Comparison of ENCODE assay signal across 32 mouse cellular contexts in the genomic region with DNA sequence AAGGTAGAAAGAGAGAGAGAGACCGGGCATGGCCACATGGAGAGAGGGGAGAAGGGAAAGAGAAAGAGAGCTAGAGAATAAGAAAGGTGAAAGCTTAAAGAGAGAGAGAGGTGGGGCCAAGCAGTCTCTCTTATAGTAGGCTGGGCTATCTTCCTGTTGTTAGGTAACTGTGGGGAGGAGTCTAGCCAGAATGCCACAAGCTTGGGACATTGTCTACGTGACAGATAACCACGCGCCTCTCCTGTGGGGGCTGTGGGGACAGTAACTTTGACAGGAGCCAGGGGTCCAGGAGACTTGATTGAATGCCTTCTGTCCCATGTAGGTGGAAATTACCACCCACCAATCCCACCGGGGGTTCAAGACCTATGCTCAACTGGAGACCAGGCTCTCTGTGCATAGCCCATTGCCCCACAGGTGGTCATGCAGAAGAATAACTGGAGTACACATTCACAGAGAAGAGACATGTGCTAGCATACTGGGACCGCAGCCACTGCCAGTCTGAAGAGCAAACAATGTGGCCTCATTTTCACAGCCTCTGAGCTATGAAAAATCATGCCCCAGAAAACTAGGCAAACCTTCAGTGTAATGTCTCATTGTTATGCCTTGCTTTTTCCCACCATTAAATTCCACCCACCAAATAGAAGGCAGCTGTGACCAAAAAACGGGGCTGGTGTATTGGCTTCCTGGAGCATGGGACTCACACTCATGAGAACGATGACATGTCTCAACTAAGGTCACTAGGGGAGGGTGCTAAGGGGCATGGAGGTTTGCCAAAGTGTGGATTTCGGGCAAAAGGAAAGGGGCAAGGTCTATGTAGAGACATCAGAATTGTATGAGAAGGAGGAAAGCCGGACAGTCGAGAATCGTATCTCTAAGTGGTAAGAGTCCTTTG.
DNase-seq lines count a peak whose midpoint lies in the region; ATAC-seq and TF ChIP-seq lines count a peak whose summit lies in the region.
"Had no signal": no experiment of that assay in that cellular context is flagged by ENCODE, and none has a peak within 500 bp of the region (broad histone marks: within the 10 kb centered on the region; RNA-seq: fewer than 3 reads in every experiment).

No protein-coding gene starts in this region.

- H3K4me3 ChIP-seq in heart, embryonic 12.5 days = no peak overlapping the region
- H3K4me3 ChIP-seq in liver, postnatal 0 days (ENCODE audit: low read depth, low read length) = peak overlapping the region; percentile 10; the same call in 1 of the 2 replicates
- H3K4me3 ChIP-seq: embryonic facial prominence, embryonic 10.5 days; embryonic facial prominence, embryonic 15.5 days; forebrain, embryonic 12.5 days; hindbrain, embryonic 13.5 days; kidney, embryonic 15.5 days; limb, embryonic 12.5 days; midbrain, embryonic 13.5 days; neural tube, embryonic 13.5 days had no signal

- H3K9ac ChIP-seq in heart, embryonic 12.5 days = no peak overlapping the region
- H3K9ac ChIP-seq in liver, postnatal 0 days (replicated peaks) = no peak overlapping the region
- H3K9ac ChIP-seq: embryonic facial prominence, embryonic 15.5 days; forebrain, embryonic 12.5 days; forebrain, postnatal 0 days; hindbrain, embryonic 13.5 days; kidney, embryonic 15.5 days; limb, embryonic 12.5 days; liver, embryonic 14.5 days; midbrain, embryonic 13.5 days; neural tube, embryonic 13.5 days had no signal

- peak; percentile 61 for DNase-seq in heart, adult 11 months
- DNase-seq in 416B (ENCODE audit: low read depth) (peak; percentile 25), adipocyte (ENCODE audit: low spot score) (peak; percentile 44)
- DNase-seq in liver, postnatal 0 days = peak; percentile 36
- DNase-seq in cerebellum, adult 11 months = no peak
- DNase-seq: B cell, adult 2 months; cerebellum, adult 2 months; cerebellum, postnatal 14 days; forebrain, postnatal 0 days; gastrocnemius, postnatal 14 days; heart, adult 18-20 months; heart, postnatal 4 days; kidney, adult 18-20 months; kidney, postnatal 25 days; lung, postnatal 36 days; right cerebral cortex, postnatal 25 days; spleen, adult 18-20 months; thymus, adult 18-20 months; thymus, postnatal 36 days had no signal

- no peak overlapping the region for H3K27ac ChIP-seq in heart, embryonic 12.5 days (ENCODE audit: poor library complexity, severe bottlenecking)
- peak overlapping the region; percentile 79 for H3K27ac ChIP-seq in liver, postnatal 0 days (ENCODE audit: low read depth)
- H3K27ac ChIP-seq: embryonic facial prominence, embryonic 10.5 days; embryonic facial prominence, embryonic 15.5 days; forebrain, embryonic 12.5 days; hindbrain, embryonic 13.5 days; kidney, embryonic 15.5 days; limb, embryonic 12.5 days; liver, embryonic 14.5 days; midbrain, embryonic 13.5 days; neural tube, embryonic 13.5 days; stomach, postnatal 0 days had no signal

- no peak for TF ChIP-seq CTCF in liver, postnatal 0 days (IDR thresholded peaks at IDR 0.05; ENCODE audit: low read depth)

- no peaks in the 10 kb centered on the region for H3K27me3 ChIP-seq in heart, embryonic 12.5 days (replicated peaks)
- no peaks in the 10 kb centered on the region for H3K27me3 ChIP-seq in liver, postnatal 0 days (ENCODE audit: insufficient read depth, low read length)
- H3K27me3 ChIP-seq: embryonic facial prominence, embryonic 15.5 days; forebrain, embryonic 12.5 days; hindbrain, embryonic 13.5 days; kidney, embryonic 15.5 days; limb, embryonic 12.5 days; midbrain, embryonic 13.5 days; neural tube, embryonic 13.5 days had no signal

- WGBS in heart, embryonic 12.5 days = 80% methylated on average over 12 of the region's 12 CpGs
- 65% methylated on average over 12 of the region's 12 CpGs for WGBS in liver, postnatal 0 days (ENCODE audit: insufficient replicate concordance)

- no peaks in the 10 kb centered on the region for H3K9me3 ChIP-seq in heart, embryonic 12.5 days (replicated peaks)
- no peaks in the 10 kb centered on the region for H3K9me3 ChIP-seq in liver, postnatal 0 days (ENCODE audit: low read length)
- H3K9me3 ChIP-seq: embryonic facial prominence, embryonic 15.5 days; forebrain, embryonic 12.5 days; hindbrain, embryonic 13.5 days; kidney, embryonic 15.5 days; limb, embryonic 12.5 days; midbrain, embryonic 13.5 days; neural tube, embryonic 13.5 days had no signal

- no peaks in the 10 kb centered on the region for H3K36me3 ChIP-seq in heart, embryonic 12.5 days
- H3K36me3 ChIP-seq in liver, postnatal 0 days (replicated peaks; ENCODE audit: insufficient read depth, low read length) = no peaks in the 10 kb centered on the region
- H3K36me3 ChIP-seq: embryonic facial prominence, embryonic 10.5 days; embryonic facial prominence, embryonic 15.5 days; forebrain, embryonic 12.5 days; hindbrain, embryonic 13.5 days; kidney, embryonic 15.5 days; limb, embryonic 12.5 days; midbrain, embryonic 13.5 days; neural tube, embryonic 13.5 days had no signal

- 0 out of 2 replicates have a peak, but pooled peaks cover 3% of the 10 kb centered on the region for H3K4me1 ChIP-seq in heart, embryonic 12.5 days (replicated peaks)
- peaks cover 6% of the 10 kb centered on the region; the same call in 1 of the 2 replicates for H3K4me1 ChIP-seq in liver, postnatal 0 days (ENCODE audit: insufficient read depth)
- H3K4me1 ChIP-seq: embryonic facial prominence, embryonic 10.5 days; embryonic facial prominence, embryonic 15.5 days; forebrain, embryonic 12.5 days; hindbrain, embryonic 13.5 days; kidney, embryonic 15.5 days; limb, embryonic 12.5 days; midbrain, embryonic 13.5 days; neural tube, embryonic 13.5 days had no signal

- TF ChIP-seq EP300 in liver, postnatal 0 days (IDR thresholded peaks at IDR 0.05; ENCODE audit: low read depth) = no peak

- no peak for ATAC-seq in heart, embryonic 12.5 days (ENCODE audit: insufficient number of reproducible peaks, low FRiP score)
- peak; percentile 81 for ATAC-seq in liver, postnatal 0 days
- no peak for ATAC-seq in activated CD4-positive, CD25-positive, alpha-beta regulatory T cell, adult 4 months
- ATAC-seq: forebrain, postnatal 0 days; midbrain, embryonic 13.5 days had no signal

- H3K4me2 ChIP-seq in heart, embryonic 12.5 days = no peak overlapping the region
- H3K4me2 ChIP-seq in liver, postnatal 0 days (ENCODE audit: low read depth, low read length) = peak overlapping the region; percentile 1; the same call in 1 of the 2 replicates
- H3K4me2 ChIP-seq: embryonic facial prominence, embryonic 15.5 days; forebrain, embryonic 12.5 days; heart, embryonic 11.5 days; hindbrain, embryonic 13.5 days; kidney, embryonic 15.5 days; limb, embryonic 12.5 days; midbrain, embryonic 13.5 days; neural tube, embryonic 13.5 days had no signal
